Mouse (Mus musculus) gastrocnemius, postnatal 25 days (tissue): ENCODE results near the gene Ccnl1. TPM values are rescaled to one million over a fixed set of nuclear protein-coding genes. Genes with fewer than 3 reads are reported as not detected.

Source experiments
- DNase-seq: peaks from one replicate; pipeline ENCODE4 v3.0.0; 2022
- long read RNA-seq, 2 experiments: library from polyadenylated mRNA; stranded (forward); transcript quantifications; one replicate each; pipeline ENCODE4 v2.0.0; 2021
- total RNA-seq, 2 experiments: library from RNA; stranded (reverse); gene quantifications; 1 replicate in 1 of 2; 2 replicates in 1 of 2; pipeline ENCODE4 v1.2.3; 2021

Ccnl1 gene
- 10 to 100 TPM; 12.7 to 17.4 TPM for total RNA-seq
- long read RNA-seq, experiment 1, partial matches to known transcripts = 1 of 6 reads
- long read RNA-seq, experiment 1, other reads (novel, unspliced or antisense) = 1 of 6 reads
- long read RNA-seq, experiment 2, partial matches to known transcripts = 0 of 7 reads
- long read RNA-seq, experiment 2, other reads (novel, unspliced or antisense) = 4 of 7 reads

GRCm38 (mm10) chr3:65958102-65958839 is at the start of gene Ccnl1:
TSS of gene Ccnl1 (minus strand) at chr3:65958249.
- peak; percentile 96 for DNase-seq

GRCm38 (mm10) chr3:66004989-66005388 is 46.9 kb upstream of the Ccnl1 start:
- no peak for DNase-seq

- DNase-seq = no peak
Observed at GRCm38 (mm10) chr3:66004220-66004951, 46.3 kb upstream of the Ccnl1 start.

- no peak for DNase-seq
Observed at GRCm38 (mm10) chr3:66000400-66000799, 42.4 kb upstream of the Ccnl1 start.

- DNase-seq = no peak
Observed at GRCm38 (mm10) chr3:65997360-65998008, 39.4 kb upstream of the Ccnl1 start.

GRCm38 (mm10) chr3:65992395-65993340 is 34.6 kb upstream of the Ccnl1 start:
- DNase-seq = no peak

GRCm38 (mm10) chr3:65990957-65991646 is 33.1 kb upstream of the Ccnl1 start:
- DNase-seq = no peak

- no peak for DNase-seq
Observed at GRCm38 (mm10) chr3:65990524-65990923, 32.5 kb upstream of the Ccnl1 start.

GRCm38 (mm10) chr3:65988711-65989495 is 30.9 kb upstream of the Ccnl1 start:
- DNase-seq = no peak

GRCm38 (mm10) chr3:65976296-65976695 is 18.2 kb upstream of the Ccnl1 start:
- DNase-seq = no peak

- no peak for DNase-seq
Observed at GRCm38 (mm10) chr3:65975317-65975716, 17.3 kb upstream of the Ccnl1 start.

- peak; percentile 98 for DNase-seq
Observed at GRCm38 (mm10) chr3:65974232-65975058, 16.4 kb upstream of the Ccnl1 start.

GRCm38 (mm10) chr3:65973501-65974231 is 15.6 kb upstream of the Ccnl1 start:
- DNase-seq = no peak

GRCm38 (mm10) chr3:65969196-65969595 is 11.1 kb upstream of the Ccnl1 start:
- DNase-seq = no peak

- no peak for DNase-seq
Observed at GRCm38 (mm10) chr3:65966360-65966759, 8.3 kb upstream of the Ccnl1 start.

GRCm38 (mm10) chr3:65962270-65962930 is 4.4 kb upstream of the Ccnl1 start:
- no peak for DNase-seq

- no peak for DNase-seq
Observed at GRCm38 (mm10) chr3:65960291-65960945, 2.4 kb upstream of the Ccnl1 start.
